Mouse (Mus musculus): ENCODE data around the gene Rnf123. TPM values are rescaled to one million over a fixed set of nuclear protein-coding genes. Genes with fewer than 3 reads are reported as not detected.

Gene Rnf123
- polyA plus RNA-seq, 1 experiment, result 82.8 TPM

GRCm38 (mm10) chr9:108062142-108062541 is 21.0 kb downstream of the Rnf123 start:
- Histone ChIP-seq H3K4me1 (ENCODE audit: control insufficient read depth, insufficient read depth, low read length) (no peaks in the 10 kb centered on the region), H3K36me3 (ENCODE audit: control insufficient read depth, insufficient read depth, low read length) (peaks cover 3% of the 10 kb centered on the region), H3K4me3 (ENCODE audit: control insufficient read depth, low read depth, low read length) (no peak overlapping the region)

DNA sequence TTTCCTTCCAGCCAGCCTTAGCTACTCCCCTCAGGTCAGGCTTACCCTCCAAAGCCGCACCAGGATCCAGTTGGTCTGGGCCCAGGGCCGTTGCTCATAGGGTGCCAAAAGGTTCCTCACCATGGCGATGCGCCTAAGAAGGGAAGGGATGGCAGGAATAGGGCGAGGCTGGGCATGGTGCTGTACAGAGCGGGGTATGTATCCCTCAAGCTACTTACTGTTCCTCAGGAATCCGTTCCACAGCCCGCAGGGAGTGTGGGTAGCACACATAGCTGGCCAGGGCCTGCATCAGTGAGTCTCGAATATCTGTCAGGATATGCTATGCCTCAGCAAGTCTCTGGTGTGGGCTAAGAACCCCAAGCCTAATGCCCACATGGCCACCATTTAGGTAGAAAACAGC is 24.9 kb downstream of the Rnf123 start:
- Histone ChIP-seq H3K4me1 (ENCODE audit: control insufficient read depth, insufficient read depth, low read length) (no peaks in the 10 kb centered on the region), H3K27me3 (ENCODE audit: control insufficient read depth, insufficient read depth, low read length) (no peaks in the 10 kb centered on the region), H3K27ac (ENCODE audit: control insufficient read depth, insufficient read depth, low read depth, low read length) (no peak overlapping the region), H3K4me3 (ENCODE audit: control insufficient read depth, low read depth, low read length) (no peak overlapping the region), H3K36me3 (ENCODE audit: control insufficient read depth, insufficient read depth, low read length) (peaks cover under 1% of the 10 kb centered on the region)
- TF ChIP-seq CTCF (IDR thresholded peaks at IDR 0.05; ENCODE audit: control insufficient read depth, insufficient read depth, insufficient replicate concordance, low read depth, low read length) (no peak), POLR2A (IDR thresholded peaks at IDR 0.05; ENCODE audit: control insufficient read depth, low read depth, low read length) (no peak)

More at GRCm38 (mm10) chr9:108062142-108062541, 21.0 kb downstream of the Rnf123 start:
- TF ChIP-seq POLR2A (IDR thresholded peaks at IDR 0.05; ENCODE audit: control insufficient read depth, low read depth, low read length) (no peak), CTCF (IDR thresholded peaks at IDR 0.05; ENCODE audit: control insufficient read depth, insufficient read depth, insufficient replicate concordance, low read depth, low read length) (no peak)
- no peaks in the 10 kb centered on the region for H3K27me3 ChIP-seq (ENCODE audit: control insufficient read depth, insufficient read depth, low read length)
- no peak overlapping the region for H3K27ac ChIP-seq (ENCODE audit: control insufficient read depth, insufficient read depth, low read depth, low read length)

DNA sequence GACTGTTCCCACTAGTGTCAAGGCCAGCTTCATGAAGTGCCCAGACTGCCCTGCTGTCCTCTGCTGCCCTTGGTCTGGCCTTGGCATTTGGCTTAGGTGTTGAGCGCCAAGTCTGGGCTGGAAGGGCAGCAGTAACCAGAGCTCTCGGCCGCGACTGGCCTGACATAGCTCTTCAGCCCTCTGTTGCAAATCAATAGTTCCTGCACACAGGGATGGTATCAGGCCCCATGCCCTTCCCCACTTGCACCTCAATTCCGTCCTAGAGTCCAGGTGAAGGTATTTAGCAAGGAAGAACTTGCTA is 25.9 kb downstream of the Rnf123 start:
- H3K4me1 ChIP-seq (ENCODE audit: control insufficient read depth, insufficient read depth, low read length), result peaks cover 3% of the 10 kb centered on the region
- no peaks in the 10 kb centered on the region; the same call in 1 of the 2 replicates for H3K36me3 ChIP-seq (ENCODE audit: control insufficient read depth, insufficient read depth, low read length)

DNA sequence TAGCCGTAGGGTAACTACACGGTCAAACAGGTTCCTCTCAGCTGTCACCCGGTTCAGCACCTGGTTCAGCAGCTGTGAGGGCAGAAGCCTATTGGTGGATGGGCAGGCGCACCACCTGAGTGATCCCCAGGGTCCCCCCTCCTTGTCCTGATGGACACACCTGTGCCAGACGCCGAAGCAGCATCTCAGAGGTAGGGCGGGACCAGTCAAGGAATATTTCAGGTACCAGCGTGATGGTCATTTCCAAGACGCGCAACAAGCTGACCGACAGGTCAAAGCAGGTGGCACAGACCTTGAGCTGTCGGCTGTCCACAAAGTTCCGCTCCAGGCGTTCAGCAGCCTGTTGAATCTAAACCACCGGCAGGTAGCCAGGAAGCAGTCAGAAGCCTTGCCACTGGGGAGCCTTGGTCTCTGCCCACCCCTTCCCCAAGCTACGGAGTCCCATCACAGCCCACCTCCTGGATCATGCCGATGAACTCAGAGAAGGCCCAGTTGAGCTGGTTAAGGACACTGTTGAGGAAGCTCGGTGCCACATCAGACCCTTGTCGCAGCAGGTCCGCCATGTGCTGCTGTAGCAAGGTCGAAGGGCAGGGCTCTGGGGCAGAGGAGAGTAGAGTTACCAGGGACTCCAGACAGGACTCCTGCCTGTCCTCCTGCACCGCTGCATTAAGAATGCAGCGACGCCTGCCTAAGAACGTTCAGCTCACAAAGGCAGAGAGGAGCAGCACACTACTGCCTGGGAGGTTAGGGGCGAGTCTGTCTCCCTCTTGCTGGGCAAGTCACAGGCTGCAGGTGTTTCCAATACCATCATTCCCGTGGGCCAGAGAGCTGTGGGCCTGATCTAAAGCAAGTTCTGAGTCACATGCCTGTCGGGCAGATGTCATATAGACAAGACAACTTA is 26.5 kb downstream of the Rnf123 start:
- H3K4me1 ChIP-seq (ENCODE audit: control insufficient read depth, insufficient read depth, low read length), result peaks cover 3% of the 10 kb centered on the region
- no peak overlapping the region for H3K27ac ChIP-seq (ENCODE audit: control insufficient read depth, insufficient read depth, low read depth, low read length)
- TF ChIP-seq POLR2A (IDR thresholded peaks at IDR 0.05; ENCODE audit: control insufficient read depth, low read depth, low read length) (no peak; the same call in 1 of the 2 replicates), CTCF (IDR thresholded peaks at IDR 0.05; ENCODE audit: control insufficient read depth, insufficient read depth, insufficient replicate concordance, low read depth, low read length) (no peak)
- H3K4me3 ChIP-seq (ENCODE audit: control insufficient read depth, low read depth, low read length), result no peak overlapping the region
- H3K27me3 ChIP-seq (ENCODE audit: control insufficient read depth, insufficient read depth, low read length), result no peaks in the 10 kb centered on the region
- no peaks in the 10 kb centered on the region; the same call in 1 of the 2 replicates for H3K36me3 ChIP-seq (ENCODE audit: control insufficient read depth, insufficient read depth, low read length)

More for the DNA sequence above, 25.9 kb downstream of the Rnf123 start:
- H3K27me3 ChIP-seq (ENCODE audit: control insufficient read depth, insufficient read depth, low read length), result no peaks in the 10 kb centered on the region
- TF ChIP-seq CTCF (IDR thresholded peaks at IDR 0.05; ENCODE audit: control insufficient read depth, insufficient read depth, insufficient replicate concordance, low read depth, low read length) (no peak), POLR2A (IDR thresholded peaks at IDR 0.05; ENCODE audit: control insufficient read depth, low read depth, low read length) (no peak)
- H3K4me3 ChIP-seq (ENCODE audit: control insufficient read depth, low read depth, low read length), result no peak overlapping the region
- H3K27ac ChIP-seq (ENCODE audit: control insufficient read depth, insufficient read depth, low read depth, low read length), result no peak overlapping the region

- Histone ChIP-seq H3K36me3 (ENCODE audit: control insufficient read depth, insufficient read depth, low read length) (no peaks in the 10 kb centered on the region; the same call in 1 of the 2 replicates), H3K27me3 (ENCODE audit: control insufficient read depth, insufficient read depth, low read length) (no peaks in the 10 kb centered on the region), H3K4me1 (ENCODE audit: control insufficient read depth, insufficient read depth, low read length) (peaks cover 3% of the 10 kb centered on the region), H3K27ac (ENCODE audit: control insufficient read depth, insufficient read depth, low read depth, low read length) (no peak overlapping the region), H3K4me3 (ENCODE audit: control insufficient read depth, low read depth, low read length) (no peak overlapping the region)
- TF ChIP-seq POLR2A (IDR thresholded peaks at IDR 0.05; ENCODE audit: control insufficient read depth, low read depth, low read length), result no peak
These were observed 27.4 kb downstream of the Rnf123 start for GRCm38 (mm10) chr9:108055661-108056237.

GRCm38 (mm10) chr9:108055061-108055460 is 28.1 kb downstream of the Rnf123 start:
- H3K4me1 ChIP-seq (ENCODE audit: control insufficient read depth, insufficient read depth, low read length), result peaks cover 3% of the 10 kb centered on the region
- no peak for TF ChIP-seq CTCF (IDR thresholded peaks at IDR 0.05; ENCODE audit: control insufficient read depth, insufficient read depth, insufficient replicate concordance, low read depth, low read length)
- H3K27me3 ChIP-seq (ENCODE audit: control insufficient read depth, insufficient read depth, low read length), result no peaks in the 10 kb centered on the region
- H3K27ac ChIP-seq (ENCODE audit: control insufficient read depth, insufficient read depth, low read depth, low read length), result no peak overlapping the region
- no peak overlapping the region for H3K4me3 ChIP-seq (ENCODE audit: control insufficient read depth, low read depth, low read length)
- H3K36me3 ChIP-seq (ENCODE audit: control insufficient read depth, insufficient read depth, low read length), result no peaks in the 10 kb centered on the region; the same call in 1 of the 2 replicates

GRCm38 (mm10) chr9:108054331-108055040 is 28.7 kb downstream of the Rnf123 start:
- Histone ChIP-seq H3K36me3 (ENCODE audit: control insufficient read depth, insufficient read depth, low read length) (no peaks in the 10 kb centered on the region; the same call in 1 of the 2 replicates), H3K4me3 (ENCODE audit: control insufficient read depth, low read depth, low read length) (no peak overlapping the region), H3K27me3 (ENCODE audit: control insufficient read depth, insufficient read depth, low read length) (no peaks in the 10 kb centered on the region), H3K27ac (ENCODE audit: control insufficient read depth, insufficient read depth, low read depth, low read length) (no peak overlapping the region), H3K4me1 (ENCODE audit: control insufficient read depth, insufficient read depth, low read length) (peaks cover 5% of the 10 kb centered on the region)
- no peak for TF ChIP-seq POLR2A (IDR thresholded peaks at IDR 0.05; ENCODE audit: control insufficient read depth, low read depth, low read length)
- TF ChIP-seq CTCF (IDR thresholded peaks at IDR 0.05; ENCODE audit: control insufficient read depth, insufficient read depth, insufficient replicate concordance, low read depth, low read length), result no peak
